Comparison of ENCODE assay signal across 25 mouse cellular contexts in the genomic region with DNA sequence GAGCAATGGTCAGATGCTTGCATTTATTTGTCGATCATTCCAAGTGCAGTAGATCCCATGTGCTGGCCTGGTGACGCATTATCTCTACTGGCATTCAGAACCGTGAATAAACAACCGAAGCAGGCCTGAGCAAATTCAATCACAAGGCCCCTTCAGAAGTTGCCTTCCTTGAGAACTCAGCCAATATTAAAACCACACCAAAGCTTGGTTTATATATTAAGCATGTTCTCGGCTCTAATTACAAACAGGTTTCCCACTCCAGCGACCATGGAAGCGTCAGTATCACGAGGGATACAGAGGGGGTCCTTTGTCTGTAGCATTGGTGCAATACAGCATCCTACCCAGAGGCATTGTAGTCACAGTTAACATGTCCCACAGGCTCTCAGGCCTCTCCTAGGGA. TPM values are rescaled to one million over a fixed set of nuclear protein-coding genes. Genes with fewer than 3 reads are reported as not detected.
"Had no signal": no experiment of that assay in that cellular context is flagged by ENCODE, and none has a peak within 500 bp of the region (broad histone marks: within the 10 kb centered on the region; RNA-seq: fewer than 3 reads in every experiment).

No protein-coding gene starts in this region.

- H3K27ac ChIP-seq: kidney, postnatal 0 days; left cerebral cortex, adult 2 months; limb, embryonic 15.5 days; liver, embryonic 14.5 days; macrophage; midbrain, embryonic 12.5 days; midbrain, embryonic 15.5 days; neural tube, embryonic 12.5 days had no signal

- H3K9ac ChIP-seq: limb, embryonic 15.5 days; liver, embryonic 14.5 days; liver, postnatal 0 days; lung, embryonic 14.5 days; midbrain, embryonic 12.5 days; midbrain, embryonic 15.5 days; neural tube, embryonic 12.5 days had no signal

- DNase-seq: kidney, adult 18-20 months; kidney, adult 9 months; kidney, postnatal 36 days; layer of hippocampus, postnatal 36 days; liver, postnatal 0 days; lung, embryonic 14.5 days; retina, postnatal 1 day; thymus, adult 18-20 months; thymus, postnatal 36 days had no signal

- H3K4me1 ChIP-seq: midbrain, embryonic 12.5 days; midbrain, embryonic 15.5 days; neural tube, embryonic 12.5 days had no signal

- H3K4me2 ChIP-seq: limb, embryonic 15.5 days; liver, embryonic 11.5 days; lung, embryonic 14.5 days; midbrain, embryonic 12.5 days; midbrain, embryonic 15.5 days; neural tube, embryonic 12.5 days had no signal

- H3K4me3 ChIP-seq: left cerebral cortex, adult 2 months; limb, embryonic 15.5 days; midbrain, embryonic 12.5 days; midbrain, embryonic 15.5 days; neural tube, embryonic 12.5 days had no signal

- H3K9me3 ChIP-seq: limb, embryonic 15.5 days; midbrain, embryonic 12.5 days; midbrain, embryonic 15.5 days; neural tube, embryonic 12.5 days had no signal

- H3K27me3 ChIP-seq: limb, embryonic 15.5 days; midbrain, embryonic 15.5 days; neural tube, embryonic 12.5 days had no signal

- ATAC-seq: liver, postnatal 0 days; lung, postnatal 0 days; midbrain, embryonic 15.5 days had no signal

- H3K36me3 ChIP-seq: midbrain, embryonic 12.5 days; midbrain, embryonic 15.5 days; neural tube, embryonic 12.5 days had no signal

RNA-seq across cellular contexts. Expression of a gene that starts 32.4 kb away (rescaled TPM):
- polyA plus RNA-seq: macrophage had no signal

RNA-seq across cellular contexts. Expression of a gene that starts 42.7 kb away (rescaled TPM):
- polyA plus RNA-seq: kidney, postnatal 0 days; limb, embryonic 11.5 days; limb, embryonic 15.5 days; liver, embryonic 11.5 days; liver, embryonic 14.5 days; liver, postnatal 0 days; lung, embryonic 14.5 days; lung, postnatal 0 days; macrophage; midbrain, embryonic 12.5 days; midbrain, embryonic 15.5 days; neural tube, embryonic 12.5 days; small intestine, adult 2 months; spleen, adult 2 months; stomach, embryonic 16.5 days; testis, adult 2 months; urinary bladder, adult 2 months had no signal
